Mouse (Mus musculus): ENCODE measurements around the gene Srl.

The Srl gene

GRCm38 (mm10) chr16:4519825-4520224 is 21.8 kb downstream of the Srl start:
- in situ Hi-C loops (cut with MboI, MseI): loop anchor here (10.0 kb wide), 1 partner anchor 465 kb away; no protein-coding TSS in a partner anchor

DNA sequence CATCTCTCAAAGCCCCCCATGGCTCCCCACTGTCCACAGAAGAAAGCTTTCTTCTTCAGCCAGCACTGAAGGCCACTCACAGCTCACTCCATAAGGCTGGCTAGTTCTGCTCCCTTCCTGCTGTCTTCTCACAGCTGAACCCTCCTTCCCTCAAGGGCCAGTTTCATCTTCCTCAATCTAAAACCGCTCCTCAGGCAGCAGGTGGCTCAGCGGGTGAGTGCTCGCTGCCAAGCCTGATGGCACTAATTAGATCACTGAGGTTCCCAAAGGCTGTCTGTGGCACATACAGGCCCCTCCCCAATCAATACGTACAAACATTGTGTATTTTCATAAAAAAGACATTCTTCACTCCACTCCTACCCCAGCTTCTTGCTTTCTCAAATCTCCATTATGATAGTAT is 22.5 kb downstream of the Srl start:
- in situ Hi-C loops (cut with MboI, MseI): loop anchor here (10.0 kb wide), 1 partner anchor 466 kb away; no protein-coding TSS in a partner anchor

GRCm38 (mm10) chr16:4517906-4518305 is 23.7 kb downstream of the Srl start:
- in situ Hi-C loops (cut with MboI, MseI): loop anchor here (10.0 kb wide), 1 partner anchor 467 kb away; no protein-coding TSS in a partner anchor

DNA sequence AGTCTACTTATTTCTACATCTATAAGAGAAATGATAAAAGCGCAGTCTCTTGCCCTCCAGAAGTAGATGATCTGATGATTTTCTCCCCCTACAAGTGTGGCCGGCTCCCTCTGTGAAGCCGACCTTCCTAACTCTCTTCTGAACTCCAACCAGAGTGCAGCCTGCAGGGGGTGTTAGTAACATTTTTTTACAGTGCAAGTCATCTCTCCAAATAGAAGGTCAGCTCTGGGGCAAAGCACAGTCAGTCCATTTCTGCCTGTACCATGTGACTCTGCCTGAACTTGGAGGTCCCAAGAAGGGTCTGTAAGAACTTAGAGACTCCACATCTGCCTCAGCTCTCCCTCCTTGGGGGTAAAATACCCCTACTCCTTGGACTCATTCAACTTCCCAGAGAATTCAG is 27.2 kb downstream of the Srl start:
- in situ Hi-C loops (cut with MboI, MseI): loop anchor here (10.0 kb wide), 1 partner anchor 470 kb away; no protein-coding TSS in a partner anchor

- in situ Hi-C loops (cut with MboI, MseI): loop anchor here (10.0 kb wide), 1 partner anchor 472 kb away; no protein-coding TSS in a partner anchor
Measured at GRCm38 (mm10) chr16:4512661-4513438, 28.8 kb downstream of the Srl start.

- in situ Hi-C loops (cut with MboI, MseI): loop anchor here (10.0 kb wide), 1 partner anchor 473 kb away; no protein-coding TSS in a partner anchor
Measured at GRCm38 (mm10) chr16:4511371-4511770, 30.2 kb downstream of the Srl start.

DNA sequence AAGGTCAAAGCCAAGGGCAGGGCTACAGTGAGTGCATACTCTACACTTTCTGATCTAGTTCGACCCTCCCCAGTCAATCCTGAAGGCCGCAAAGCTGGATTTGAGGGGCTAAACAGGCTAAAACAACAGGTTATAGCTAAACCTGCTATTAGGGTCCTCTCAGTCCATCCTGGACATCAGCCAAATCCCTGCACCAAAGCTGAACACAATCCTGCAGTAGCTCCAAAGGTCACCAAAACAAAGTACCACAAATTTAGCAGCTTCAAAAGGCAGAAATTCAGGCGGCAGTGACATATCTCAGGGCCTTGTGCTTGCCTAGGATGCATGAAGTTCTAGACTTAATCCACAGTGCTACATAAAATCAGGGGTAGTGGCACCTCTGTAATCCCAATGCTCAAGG is 35.4 kb downstream of the Srl start:
- in situ Hi-C loops (cut with MboI, MseI): no loop called here

DNA sequence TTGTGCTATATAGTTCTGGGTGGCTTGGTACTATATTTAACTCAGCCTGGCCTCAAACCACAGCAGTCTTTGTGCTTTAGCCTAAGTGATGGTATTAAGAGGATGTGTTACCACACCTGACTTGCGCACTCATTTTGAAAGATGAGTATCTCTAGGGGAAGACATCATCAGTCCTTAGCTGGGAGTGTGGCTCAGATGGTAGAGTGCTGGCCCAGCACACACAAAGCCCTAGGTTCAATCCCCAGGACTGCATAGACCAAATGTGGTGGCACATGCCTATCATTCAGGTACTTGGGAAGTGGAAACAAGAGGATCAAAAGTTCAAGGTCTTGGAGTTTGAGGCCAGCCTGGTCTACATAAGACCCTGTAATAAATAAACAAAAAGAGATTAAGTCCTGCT is 38.1 kb downstream of the Srl start:
- in situ Hi-C loops (cut with MboI, MseI): no loop called here

GRCm38 (mm10) chr16:4502568-4502967 is 39.0 kb downstream of the Srl start:
- in situ Hi-C loops (cut with MboI, MseI): no loop called here

DNA sequence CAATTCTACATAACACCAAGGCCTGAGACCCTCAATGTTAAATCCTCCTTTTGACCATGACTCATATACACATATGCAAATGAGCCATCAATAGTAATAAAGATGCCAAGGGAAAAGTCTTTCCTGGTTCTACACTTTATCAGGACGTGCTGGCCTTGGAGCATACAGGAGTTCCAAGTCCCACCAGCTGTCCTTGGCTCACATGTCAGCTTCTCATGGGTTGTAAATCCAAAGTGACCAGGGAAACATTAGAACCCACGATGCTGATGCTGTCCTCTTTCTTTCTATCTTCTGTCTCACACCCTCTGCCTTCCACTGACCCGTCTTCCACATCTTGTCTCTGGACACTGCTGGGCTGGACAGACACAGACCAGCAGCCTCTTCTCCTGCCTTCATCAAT is 39.9 kb downstream of the Srl start:
- in situ Hi-C loops (cut with MboI, MseI): no loop called here

- in situ Hi-C loops (cut with MboI, MseI): no loop called here
Measured at GRCm38 (mm10) chr16:4500598-4501385, 40.8 kb downstream of the Srl start.

DNA sequence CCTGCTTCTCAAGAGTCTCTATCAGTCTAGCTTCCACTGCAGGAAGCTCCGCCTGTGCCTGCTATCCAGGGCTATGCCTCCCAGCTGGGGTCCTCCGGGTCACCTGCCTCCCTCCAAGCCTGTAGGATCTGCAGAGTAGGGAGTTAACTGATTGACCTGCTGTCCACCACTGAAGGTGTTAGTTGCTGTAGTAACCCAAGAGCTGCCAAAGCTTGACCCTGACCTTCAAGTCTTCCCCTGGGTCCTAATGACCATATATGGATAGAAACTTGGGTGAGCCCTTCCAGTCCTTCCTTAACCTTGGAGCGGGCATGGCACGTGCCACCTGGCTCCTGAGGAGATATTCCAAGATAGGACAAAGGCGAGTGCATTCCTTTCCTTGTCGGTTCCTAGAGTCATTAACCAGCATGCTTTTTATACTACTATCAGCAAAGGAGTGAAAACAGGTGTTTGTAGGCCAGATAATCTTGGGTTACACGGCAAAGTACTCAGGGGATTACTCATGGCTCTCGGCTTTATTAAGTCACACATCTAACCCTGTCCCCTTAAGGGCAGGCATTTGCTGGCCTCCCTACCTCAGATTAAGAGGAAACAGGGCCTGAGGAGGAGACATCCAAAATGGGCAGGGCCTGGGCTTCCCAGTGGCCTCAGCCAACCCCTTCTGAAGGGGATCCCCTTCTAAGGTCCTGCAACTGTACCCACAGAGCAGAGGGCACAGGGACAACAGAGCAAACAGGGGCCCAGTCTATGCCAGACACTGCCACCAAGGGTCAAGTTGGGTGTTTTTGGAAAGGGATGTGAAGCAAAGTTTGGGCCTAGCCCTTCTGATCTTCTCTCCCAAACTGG is 43.6 kb downstream of the Srl start:
- in situ Hi-C loops (cut with MboI, MseI): loop anchor here (5.0 to 25.0 kb wide), 3 partner anchors 51 to 186 kb away; no protein-coding TSS in a partner anchor

GRCm38 (mm10) chr16:4496470-4496869 is 45.1 kb downstream of the Srl start:
- in situ Hi-C loops (cut with MboI, MseI): loop anchor here (5.0 to 25.0 kb wide), 3 partner anchors 49 to 184 kb away; no protein-coding TSS in a partner anchor

- in situ Hi-C loops (cut with MboI, MseI): loop anchor here (5.0 to 25.0 kb wide), 3 partner anchors 49 to 184 kb away; no protein-coding TSS in a partner anchor
Measured at GRCm38 (mm10) chr16:4495861-4496260, 45.8 kb downstream of the Srl start.

- in situ Hi-C loops (cut with MboI, MseI): loop anchor here (25.0 kb wide), 1 partner anchor 181 kb away; no protein-coding TSS in a partner anchor
Measured at GRCm38 (mm10) chr16:4492777-4493563, 48.6 kb downstream of the Srl start.

- in situ Hi-C loops (cut with MboI, MseI): loop anchor here (5.0 to 25.0 kb wide), 2 partner anchors 68 to 177 kb away; partner anchors contain the start of gene Tfap4
Measured at GRCm38 (mm10) chr16:4489114-4489624, 52.4 kb downstream of the Srl start.

GRCm38 (mm10) chr16:4480616-4481265 is 60.9 kb downstream of the Srl start:
- in situ Hi-C loops (cut with MboI, MseI): loop anchor here (25.0 kb wide), 1 partner anchor 168 kb away; no protein-coding TSS in a partner anchor

DNA sequence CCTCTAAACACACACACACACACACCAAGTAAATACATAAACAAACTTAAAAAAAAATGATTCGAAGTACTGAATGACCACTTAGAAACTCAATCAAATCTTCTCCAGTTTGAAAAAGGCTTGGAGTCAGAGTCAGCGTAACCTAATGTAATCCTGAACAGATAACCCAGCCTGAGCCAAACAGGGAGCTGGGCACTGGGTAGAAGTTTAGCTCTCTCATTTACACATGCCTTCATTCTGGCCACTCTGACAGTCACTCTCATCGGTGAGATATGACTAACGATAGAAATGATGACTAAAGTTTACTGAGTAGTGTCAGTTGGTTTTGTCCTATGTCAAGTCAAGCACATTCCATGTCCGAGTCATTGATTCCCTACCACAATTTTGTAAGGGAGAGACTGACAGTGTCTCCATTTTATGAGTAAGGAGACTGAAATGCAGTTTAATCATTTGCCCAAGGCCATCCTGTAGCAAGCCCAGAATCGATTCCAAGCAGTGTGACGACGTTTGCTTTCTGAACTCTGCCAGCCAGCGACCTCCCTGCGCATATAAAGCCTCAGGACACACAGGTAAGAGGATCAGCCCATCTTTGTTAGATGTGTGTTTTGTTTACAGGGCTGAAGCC is 63.9 kb downstream of the Srl start:
- in situ Hi-C loops (cut with MboI, MseI): loop anchor here (25.0 kb wide), 1 partner anchor 165 kb away; no protein-coding TSS in a partner anchor

Data from T-helper 2 cell (primary cell).